Mouse (Mus musculus) hindbrain, embryonic 12.5 days (tissue): Measurements from ENCODE around the gene Angptl7. TPM values are rescaled to one million over a fixed set of nuclear protein-coding genes. Genes with fewer than 3 reads are reported as not detected.

Source experiments
- ATAC-seq: fragments of 200-750 bp; cut with Nextera tagmentation; 2 replicates; pipeline ENCODE4 v1.8.0; 2017; ENCODE audit warnings: moderate TSS enrichment; ENCODE audit not compliant: low FRiP score
- H3K27ac ChIP-seq: fragments of 300-500 bp; sonication (generic); 2 replicates; pipeline ENCODE4 v1.5.1; 2016; ENCODE audit warnings: mild to moderate bottlenecking
- H3K27me3 ChIP-seq: fragments of 300-500 bp; sonication (generic); 2 replicates; pipeline ENCODE4 v1.6.1; 2016; ENCODE audit warnings: mild to moderate bottlenecking
- H3K36me3 ChIP-seq: fragments of 300-500 bp; sonication (generic); 2 replicates; pipeline ENCODE4 v1.6.1; 2016; ENCODE audit warnings: mild to moderate bottlenecking
- H3K4me1 ChIP-seq: fragments of 300-500 bp; sonication (generic); 2 replicates; pipeline ENCODE4 v1.6.1; 2016
- H3K4me2 ChIP-seq: fragments of 300-500 bp; sonication (generic); replicated peaks from 2 replicates; pipeline ENCODE4 v1.6.1; 2016; ENCODE audit warnings: mild to moderate bottlenecking
- H3K4me3 ChIP-seq: fragments of 300-500 bp; sonication (generic); 2 replicates; pipeline ENCODE4 v1.5.1; 2016; ENCODE audit warnings: mild to moderate bottlenecking
- H3K9ac ChIP-seq: fragments of 300-500 bp; sonication (generic); 2 replicates; pipeline ENCODE4 v1.6.1; 2016; ENCODE audit warnings: mild to moderate bottlenecking, moderate library complexity
- H3K9me3 ChIP-seq: fragments of 300-500 bp; sonication (generic); replicated peaks from 2 replicates; pipeline ENCODE4 v1.6.1; 2016; ENCODE audit warnings: mild to moderate bottlenecking
- WGBS: fragments of 180-500 bp; shearing (Covaris S2); methylation state at CpG from one replicate; pipeline ENCODE4 v1.1.7; 2016; 5-methylcytosine and 5-hydroxymethylcytosine counted together
- polyA plus RNA-seq: library from polyadenylated mRNA; unstranded; fragments of >200 nt; fragmentation: Nextera tagmentation; extraction: Ambion mirVana; gene quantifications from 2 replicates; pipeline ENCODE4 v1.2.1, GENCODE M21; 2016

The Angptl7 gene
- polyA plus RNA-seq, 1 experiment from 2014 or later, result 0.35 TPM

GRCm38 (mm10) chr4:148515313-148515712, 15.1 kb upstream of the Angptl7 start:
- Histone ChIP-seq H3K9me3 (no peaks in the 10 kb centered on the region), H3K4me1 (peaks cover 5% of the 10 kb centered on the region; the same call in 1 of the 2 replicates), H3K27me3 (no peaks in the 10 kb centered on the region), H3K27ac (no peak overlapping the region), H3K4me2 (no peak overlapping the region), H3K36me3 (peaks cover 74% of the 10 kb centered on the region), H3K4me3 (no peak overlapping the region), H3K9ac (no peak overlapping the region)
- WGBS, result 98% methylated on average over 2 of the region's 2 CpGs
- ATAC-seq, result no peak

GRCm38 (mm10) chr4:148513021-148513559, 12.8 kb upstream of the Angptl7 start:
- ATAC-seq, result no peak
- Histone ChIP-seq H3K36me3 (peaks cover 72% of the 10 kb centered on the region), H3K27me3 (no peaks in the 10 kb centered on the region), H3K9me3 (no peaks in the 10 kb centered on the region), H3K4me3 (no peak overlapping the region), H3K4me1 (peaks cover under 1% of the 10 kb centered on the region; the same call in 1 of the 2 replicates), H3K9ac (no peak overlapping the region), H3K4me2 (no peak overlapping the region), H3K27ac (no peak overlapping the region)
- WGBS, result 79% methylated on average over 6 of the region's 6 CpGs

GRCm38 (mm10) chr4:148511334-148511733, 11.1 kb upstream of the Angptl7 start:
- Histone ChIP-seq H3K27me3 (no peaks in the 10 kb centered on the region), H3K27ac (no peak overlapping the region), H3K4me1 (no peaks in the 10 kb centered on the region), H3K36me3 (peaks cover 76% of the 10 kb centered on the region), H3K9me3 (no peaks in the 10 kb centered on the region), H3K4me2 (no peak overlapping the region), H3K4me3 (no peak overlapping the region), H3K9ac (no peak overlapping the region)
- ATAC-seq, result no peak
- 92% methylated on average over 4 of the region's 4 CpGs for WGBS

- Histone ChIP-seq H3K4me3 (no peak overlapping the region), H3K36me3 (peaks cover 78% of the 10 kb centered on the region)
Measured at GRCm38 (mm10) chr4:148510691-148511090, 10.4 kb upstream of the Angptl7 start.

GRCm38 (mm10) chr4:148509450-148510084, 9.3 kb upstream of the Angptl7 start:
- Histone ChIP-seq H3K4me2 (no peak overlapping the region), H3K27ac (no peak overlapping the region), H3K27me3 (no peaks in the 10 kb centered on the region), H3K36me3 (peaks cover 75% of the 10 kb centered on the region), H3K4me3 (no peak overlapping the region), H3K4me1 (no peaks in the 10 kb centered on the region), H3K9ac (no peak overlapping the region), H3K9me3 (no peaks in the 10 kb centered on the region)
- 91% methylated on average over 8 of the region's 8 CpGs for WGBS
- ATAC-seq, result no peak

More at GRCm38 (mm10) chr4:148510691-148511090, 10.4 kb upstream of the Angptl7 start:
- no peak for ATAC-seq
- Histone ChIP-seq H3K27ac (no peak overlapping the region), H3K9me3 (no peaks in the 10 kb centered on the region), H3K4me2 (no peak overlapping the region), H3K4me1 (no peaks in the 10 kb centered on the region), H3K27me3 (no peaks in the 10 kb centered on the region), H3K9ac (no peak overlapping the region)
- 89% methylated on average over 4 of the region's 4 CpGs for WGBS

- Histone ChIP-seq H3K9me3 (no peaks in the 10 kb centered on the region), H3K9ac (no peak overlapping the region), H3K27ac (no peak overlapping the region), H3K4me1 (no peaks in the 10 kb centered on the region), H3K4me3 (no peak overlapping the region), H3K36me3 (peaks cover 75% of the 10 kb centered on the region), H3K27me3 (no peaks in the 10 kb centered on the region), H3K4me2 (no peak overlapping the region)
- ATAC-seq, result no peak
- WGBS, result 92% methylated on average over 14 of the region's 14 CpGs
Measured at GRCm38 (mm10) chr4:148508084-148508849, 8.0 kb upstream of the Angptl7 start.

- no peak overlapping the region for H3K9ac ChIP-seq
- H3K27ac ChIP-seq, result no peak overlapping the region
- ATAC-seq, result no peak
- no peaks in the 10 kb centered on the region for H3K9me3 ChIP-seq
- H3K4me1 ChIP-seq, result no peaks in the 10 kb centered on the region
- H3K4me3 ChIP-seq, result no peak overlapping the region
- no peaks in the 10 kb centered on the region for H3K27me3 ChIP-seq
- H3K4me2 ChIP-seq, result no peak overlapping the region
- WGBS, result 80% methylated on average over 5 of the region's 5 CpGs
- H3K36me3 ChIP-seq, result peaks cover 73% of the 10 kb centered on the region
Measured at GRCm38 (mm10) chr4:148507585-148507984, 7.3 kb upstream of the Angptl7 start.

GRCm38 (mm10) chr4:148504497-148504959, 4.3 kb upstream of the Angptl7 start:
- 75% methylated on average over 8 of the region's 8 CpGs for WGBS
- Histone ChIP-seq H3K4me1 (no peaks in the 10 kb centered on the region), H3K9me3 (no peaks in the 10 kb centered on the region), H3K4me2 (no peak overlapping the region), H3K4me3 (no peak overlapping the region), H3K9ac (no peak overlapping the region), H3K36me3 (peaks cover 75% of the 10 kb centered on the region), H3K27ac (no peak overlapping the region), H3K27me3 (no peaks in the 10 kb centered on the region)
- no peak for ATAC-seq

GRCm38 (mm10) chr4:148495874-148496689, 4.2 kb downstream of the Angptl7 start:
- Histone ChIP-seq H3K4me2 (no peak overlapping the region), H3K27ac (peak overlapping the region; percentile 18; the same call in 1 of the 2 replicates), H3K36me3 (peaks cover 86% of the 10 kb centered on the region), H3K9ac (no peak overlapping the region), H3K4me1 (0 out of 2 replicates have a peak, but pooled peaks cover 6% of the 10 kb centered on the region), H3K4me3 (no peak overlapping the region), H3K9me3 (no peaks in the 10 kb centered on the region), H3K27me3 (no peaks in the 10 kb centered on the region)
- peak; percentile 79 for ATAC-seq
- 79% methylated on average over 25 of the region's 25 CpGs for whole genome bisulfite sequencing

- Histone ChIP-seq H3K9me3 (no peaks in the 10 kb centered on the region), H3K4me3 (no peak overlapping the region), H3K9ac (no peak overlapping the region), H3K4me2 (no peak overlapping the region), H3K27me3 (no peaks in the 10 kb centered on the region), H3K4me1 (0 out of 2 replicates have a peak, but pooled peaks cover 6% of the 10 kb centered on the region), H3K27ac (no peak overlapping the region), H3K36me3 (peaks cover 86% of the 10 kb centered on the region)
- WGBS, result 89% methylated on average over 6 of the region's 6 CpGs
- ATAC-seq, result 0 out of 2 replicates have a peak, but pooled peaks have one; percentile 9
Measured at GRCm38 (mm10) chr4:148495160-148495559, 5.1 kb downstream of the Angptl7 start.

- H3K9me3 ChIP-seq, result no peaks in the 10 kb centered on the region
- no peak overlapping the region for H3K4me2 ChIP-seq
- H3K27ac ChIP-seq, result no peak overlapping the region
- ATAC-seq, result no peak
- no peak overlapping the region for H3K9ac ChIP-seq
- 0 out of 2 replicates have a peak, but pooled peaks cover 6% of the 10 kb centered on the region for H3K4me1 ChIP-seq
- no peaks in the 10 kb centered on the region for H3K27me3 ChIP-seq
- 84% methylated on average over 7 of the region's 7 CpGs for WGBS
- no peak overlapping the region for H3K4me3 ChIP-seq
- H3K36me3 ChIP-seq, result peaks cover 90% of the 10 kb centered on the region
Measured at GRCm38 (mm10) chr4:148491448-148491847, 8.8 kb downstream of the Angptl7 start.

- Histone ChIP-seq H3K4me3 (no peak overlapping the region), H3K27ac (no peak overlapping the region), H3K4me1 (0 out of 2 replicates have a peak, but pooled peaks cover 2% of the 10 kb centered on the region), H3K9me3 (no peaks in the 10 kb centered on the region), H3K27me3 (no peaks in the 10 kb centered on the region), H3K36me3 (peaks cover 90% of the 10 kb centered on the region), H3K4me2 (no peak overlapping the region), H3K9ac (no peak overlapping the region)
- no peak for ATAC-seq
- WGBS, result 84% methylated on average over 6 of the region's 6 CpGs
Measured at GRCm38 (mm10) chr4:148490502-148490901, 9.8 kb downstream of the Angptl7 start.
